Mouse (Mus musculus) kidney, embryonic 16.5 days (tissue): ENCODE data around the gene Lrit3. TPM values are rescaled to one million over a fixed set of nuclear protein-coding genes. Genes with fewer than 3 reads are reported as not detected.

Source experiments
- ATAC-seq: fragments of 200-750 bp; cut with Nextera tagmentation; 2 replicates; pipeline ENCODE4 v1.8.0; 2017; ENCODE audit warnings: moderate TSS enrichment; ENCODE audit not compliant: low FRiP score, low TSS enrichment
- H3K27ac ChIP-seq: fragments of 300-500 bp; sonication (generic); 2 replicates; pipeline ENCODE4 v1.5.1; 2014; ENCODE audit warnings: low read length
- H3K27me3 ChIP-seq: fragments of 300-500 bp; sonication (generic); 2 replicates; pipeline ENCODE4 v1.6.1; 2014; ENCODE audit warnings: low read length, control low read depth, mixed read lengths; ENCODE audit not compliant: insufficient read depth
- H3K36me3 ChIP-seq: fragments of 300-500 bp; sonication (generic); 2 replicates; pipeline ENCODE4 v1.6.1; 2014; ENCODE audit warnings: low read length, control low read depth, mixed read lengths; ENCODE audit not compliant: insufficient read depth
- H3K4me1 ChIP-seq: fragments of 300-500 bp; sonication (generic); 2 replicates; pipeline ENCODE4 v1.6.1; 2014; ENCODE audit warnings: low read length, control low read depth, mixed read lengths; ENCODE audit not compliant: insufficient read depth
- H3K4me2 ChIP-seq: fragments of 300-500 bp; sonication (generic); replicated peaks from 2 replicates; pipeline ENCODE4 v1.6.1; 2014; ENCODE audit warnings: low read depth, low read length
- H3K4me3 ChIP-seq: fragments of 300-500 bp; sonication (generic); 2 replicates; pipeline ENCODE4 v1.5.1; 2014; ENCODE audit warnings: mild to moderate bottlenecking, low read length
- H3K9ac ChIP-seq: fragments of 300-500 bp; sonication (generic); replicated peaks from 2 replicates; pipeline ENCODE4 v1.6.1; 2014; ENCODE audit warnings: low read length
- H3K9me3 ChIP-seq: fragments of 300-500 bp; sonication (generic); 2 replicates; pipeline ENCODE4 v1.6.1; 2016; ENCODE audit warnings: low read length, control low read depth
- WGBS: fragments of 180-500 bp; shearing (Covaris S2); extraction: QIAGEN DNeasy Blood & Tissue Kit; methylation state at CpG from one replicate; pipeline ENCODE4 v1.1.7; 2014; 5-methylcytosine and 5-hydroxymethylcytosine counted together
- polyA plus RNA-seq: library from polyadenylated mRNA; unstranded; fragments of >200 nt; fragmentation: Nextera tagmentation; extraction: Ambion mirVana; gene quantifications from 2 replicates; pipeline ENCODE4 v1.2.1, GENCODE M21; 2015

The Lrit3 gene
- polyA plus RNA-seq, result 0.10 TPM in 1 of 2 replicates, not detected in the other

- WGBS, result 78% methylated on average over 10 of the region's 10 CpGs
- Histone ChIP-seq H3K36me3 (no peaks in the 10 kb centered on the region), H3K4me2 (no peak within 1 kb of the TSS), H3K9me3 (no peaks in the 10 kb centered on the region), H3K4me3 (no peak within 1 kb of the TSS), H3K27ac (no peak within 1 kb of the TSS), H3K4me1 (no peaks in the 10 kb centered on the region), H3K27me3 (no peaks in the 10 kb centered on the region), H3K9ac (no peak within 1 kb of the TSS)
- no peak for ATAC-seq
Observed at GRCm38 (mm10) chr3:129803765-129804164, at the start of gene Lrit3. Gene Lrit3, minus strand, starts transcription at chr3:129804030.

GRCm38 (mm10) chr3:129846846-129847245 lies 43.0 kb upstream of the Lrit3 start:
- Histone ChIP-seq H3K9me3 (no peaks in the 10 kb centered on the region), H3K4me2 (no peak overlapping the region), H3K4me1 (no peaks in the 10 kb centered on the region), H3K9ac (no peak overlapping the region), H3K4me3 (no peak overlapping the region), H3K36me3 (no peaks in the 10 kb centered on the region), H3K27ac (no peak overlapping the region), H3K27me3 (no peaks in the 10 kb centered on the region; the same call in 1 of the 2 replicates)
- 76% methylated on average over 7 of the region's 7 CpGs for WGBS
- no peak for ATAC-seq

GRCm38 (mm10) chr3:129845868-129846267 lies 42.0 kb upstream of the Lrit3 start:
- no peak for ATAC-seq
- Histone ChIP-seq H3K36me3 (no peaks in the 10 kb centered on the region), H3K9ac (no peak overlapping the region), H3K9me3 (no peaks in the 10 kb centered on the region), H3K4me2 (no peak overlapping the region), H3K4me1 (no peaks in the 10 kb centered on the region), H3K27ac (no peak overlapping the region), H3K27me3 (no peaks in the 10 kb centered on the region; the same call in 1 of the 2 replicates), H3K4me3 (no peak overlapping the region)
- 78% methylated on average over 2 of the region's 2 CpGs for WGBS

- no peak overlapping the region for H3K4me3 ChIP-seq
- H3K9ac ChIP-seq, result no peak overlapping the region
- no peaks in the 10 kb centered on the region for H3K36me3 ChIP-seq
- no peak for ATAC-seq
- H3K27me3 ChIP-seq, result no peaks in the 10 kb centered on the region
- no peak overlapping the region for H3K27ac ChIP-seq
- H3K9me3 ChIP-seq, result no peaks in the 10 kb centered on the region
- WGBS, result 46% methylated on average over 7 of the region's 7 CpGs
- no peak overlapping the region for H3K4me2 ChIP-seq
- H3K4me1 ChIP-seq, result peaks cover 6% of the 10 kb centered on the region; the same call in 1 of the 2 replicates
Observed at GRCm38 (mm10) chr3:129838017-129838416, 34.2 kb upstream of the Lrit3 start.

GRCm38 (mm10) chr3:129836965-129837364 lies 33.1 kb upstream of the Lrit3 start:
- ATAC-seq, result no peak
- H3K9ac ChIP-seq, result no peak overlapping the region
- H3K27me3 ChIP-seq, result no peaks in the 10 kb centered on the region
- no peaks in the 10 kb centered on the region for H3K9me3 ChIP-seq
- H3K36me3 ChIP-seq, result no peaks in the 10 kb centered on the region
- H3K4me2 ChIP-seq, result peak overlapping the region; percentile 52; the same call in 1 of the 2 replicates
- WGBS, result 74% methylated on average over 6 of the region's 6 CpGs
- H3K4me1 ChIP-seq, result peaks cover 6% of the 10 kb centered on the region; the same call in 1 of the 2 replicates
- H3K27ac ChIP-seq, result no peak overlapping the region
- no peak overlapping the region for H3K4me3 ChIP-seq

- 13% methylated on average over 11 of the region's 11 CpGs for WGBS
- Histone ChIP-seq H3K27me3 (no peaks in the 10 kb centered on the region), H3K27ac (peak overlapping the region; percentile 91), H3K9me3 (no peaks in the 10 kb centered on the region), H3K36me3 (no peaks in the 10 kb centered on the region), H3K9ac (peak overlapping the region; percentile 48; the same call in 1 of the 2 replicates), H3K4me1 (peaks cover 8% of the 10 kb centered on the region; the same call in 1 of the 2 replicates), H3K4me2 (peak overlapping the region; percentile 52), H3K4me3 (peak overlapping the region; percentile 29)
- peak; percentile 94 for ATAC-seq
Observed at GRCm38 (mm10) chr3:129836051-129836697, 32.3 kb upstream of the Lrit3 start.

- WGBS, result 41% methylated on average over 6 of the region's 6 CpGs
- Histone ChIP-seq H3K36me3 (no peaks in the 10 kb centered on the region), H3K27me3 (no peaks in the 10 kb centered on the region), H3K4me3 (peak within 1 kb of the TSS; percentile 29), H3K9me3 (no peaks in the 10 kb centered on the region), H3K4me2 (peak within 1 kb of the TSS; percentile 52), H3K9ac (peak within 1 kb of the TSS; percentile 48; the same call in 1 of the 2 replicates), H3K27ac (peak within 1 kb of the TSS; percentile 91), H3K4me1 (peaks cover 8% of the 10 kb centered on the region; the same call in 1 of the 2 replicates)
- ATAC-seq, result no peak; the same call in 1 of the 2 replicates
Observed at GRCm38 (mm10) chr3:129835388-129835934, 31.6 kb upstream of the Lrit3 start, which contains the start of gene Cfi. Gene Cfi, plus strand, starts transcription at chr3:129835884.

GRCm38 (mm10) chr3:129831035-129831568 lies 27.3 kb upstream of the Lrit3 start, which contains the start of gene Gar1:
Gene Gar1, minus strand, starts transcription at chr3:129831396.
- Histone ChIP-seq H3K4me3 (peak within 1 kb of the TSS; percentile 88), H3K9me3 (no peaks in the 10 kb centered on the region), H3K4me2 (peak within 1 kb of the TSS; percentile 83), H3K27ac (peak within 1 kb of the TSS; percentile 95), H3K27me3 (no peaks in the 10 kb centered on the region), H3K9ac (peak within 1 kb of the TSS; percentile 86), H3K36me3 (peaks cover 8% of the 10 kb centered on the region), H3K4me1 (peaks cover 22% of the 10 kb centered on the region)
- ATAC-seq, result peak; percentile 93
- WGBS, result under 1% methylated on average over 56 of the region's 60 CpGs

GRCm38 (mm10) chr3:129830626-129831025 lies 26.8 kb upstream of the Lrit3 start:
- 1% methylated on average over 38 of the region's 45 CpGs for WGBS
- peak overlapping the region; percentile 83 for H3K4me2 ChIP-seq
- H3K4me1 ChIP-seq, result peaks cover 20% of the 10 kb centered on the region
- peaks cover 10% of the 10 kb centered on the region for H3K36me3 ChIP-seq
- H3K27me3 ChIP-seq, result no peaks in the 10 kb centered on the region
- H3K27ac ChIP-seq, result peak overlapping the region; percentile 95
- peak overlapping the region; percentile 88 for H3K4me3 ChIP-seq
- H3K9ac ChIP-seq, result peak overlapping the region; percentile 86
- ATAC-seq, result no peak
- no peaks in the 10 kb centered on the region for H3K9me3 ChIP-seq
